Mouse (Mus musculus) telencephalon, adult 2 months (tissue): ENCODE measurements around the gene Klf17.
"Not testable (repeated sequence)": the region's sequence is repeated elsewhere in the genome, so short reads cannot be mapped to it uniquely, and the experiment has no call there.

Experiments used
- DNase-seq: peaks from one replicate; pipeline ENCODE4 v3.0.0-alpha.2; 2011; ENCODE audit warnings: low read depth, low spot score

The Klf17 gene

DNA sequence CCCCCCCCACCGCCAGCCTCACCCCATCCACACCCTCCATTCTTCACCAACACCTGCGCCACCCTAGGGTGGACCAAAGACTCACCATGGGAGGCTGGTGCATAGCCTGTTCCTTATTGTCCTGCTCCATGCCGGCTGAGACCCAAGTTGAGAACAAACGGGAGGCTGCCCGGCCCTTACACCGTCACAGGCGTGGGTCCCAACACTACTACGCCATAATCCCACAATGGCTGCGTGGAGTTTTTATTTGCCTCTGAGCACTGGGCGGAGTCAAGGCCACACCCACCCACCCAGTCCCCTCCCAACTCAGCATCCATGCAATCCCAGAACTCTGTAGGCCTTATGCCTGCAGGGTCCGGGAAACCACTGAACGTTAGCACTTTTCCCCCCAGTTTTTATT is at the start of gene Klf17:
Gene Klf17, minus strand, starts transcription at position 233 of the 400 bp plus-strand sequence.
- no peak for DNase-seq

DNA sequence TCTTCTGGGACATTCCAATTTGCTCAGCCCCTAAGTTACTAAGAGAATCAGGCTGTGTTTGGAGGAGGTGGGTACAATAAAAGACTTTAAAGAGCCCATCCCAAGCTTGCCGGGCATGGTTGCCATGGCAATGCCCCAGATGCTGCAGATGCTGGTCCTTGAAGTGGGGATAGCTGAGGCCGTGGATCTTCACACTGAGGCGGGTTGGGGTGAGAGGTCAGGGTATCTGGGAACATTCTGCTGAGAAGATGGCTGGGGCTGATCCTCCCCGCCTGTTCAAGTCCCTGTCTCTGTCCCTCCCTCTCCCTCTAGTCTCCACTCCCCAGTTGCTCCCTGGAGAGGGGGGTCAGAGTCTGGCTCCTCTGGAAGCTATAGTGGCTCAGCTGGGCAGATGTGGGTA is 48.9 kb upstream of the Klf17 start:
- no peak for DNase-seq

DNA sequence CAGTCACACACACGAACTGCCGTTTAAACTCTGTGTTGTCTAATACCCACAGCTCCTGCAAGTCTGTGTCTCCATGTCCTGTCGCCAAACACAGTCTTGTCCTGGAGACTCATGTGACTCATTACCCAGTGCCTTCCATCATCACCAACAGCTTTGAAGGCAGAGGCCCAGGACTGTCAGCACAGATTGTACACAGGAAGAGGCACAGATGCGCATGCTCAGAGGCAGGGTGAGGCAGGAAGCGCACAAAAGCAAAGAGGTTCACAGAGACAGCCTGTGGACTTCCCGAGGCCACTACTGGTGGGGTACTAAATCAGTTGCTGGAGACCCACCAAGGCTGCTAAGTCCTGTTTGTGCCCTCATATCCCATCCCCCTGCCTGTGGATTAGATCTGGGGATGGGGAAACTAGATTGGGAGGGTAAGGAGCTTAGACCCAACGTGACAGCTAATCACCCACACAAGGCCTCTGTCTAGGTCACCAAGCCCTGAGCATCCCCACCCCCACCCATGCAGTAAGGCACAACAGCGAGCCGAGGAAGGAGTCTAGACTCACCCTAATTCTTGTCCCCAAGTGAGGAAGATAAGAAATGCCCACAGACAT is 48.2 kb upstream of the Klf17 start:
- DNase-seq = no peak

DNA sequence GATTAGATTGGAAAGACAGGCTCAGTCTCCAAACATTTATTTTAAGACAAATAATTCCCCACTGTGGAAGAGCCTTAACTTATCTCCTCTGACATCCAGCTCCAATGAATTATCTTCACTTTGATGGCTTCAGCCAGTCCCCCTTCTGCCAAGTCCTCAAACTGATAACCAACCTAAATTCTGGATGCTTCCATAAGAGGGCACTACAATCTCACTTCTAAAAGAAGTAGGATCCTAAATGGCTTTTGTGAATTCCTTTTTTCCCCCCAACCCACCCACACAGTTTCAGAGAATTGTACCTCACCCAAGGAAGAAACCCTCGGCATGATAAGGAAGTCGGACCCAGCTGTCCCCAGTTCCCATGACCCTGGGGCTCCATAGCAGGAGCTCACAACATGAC is 45.5 kb upstream of the Klf17 start:
- DNase-seq = no peak

DNA sequence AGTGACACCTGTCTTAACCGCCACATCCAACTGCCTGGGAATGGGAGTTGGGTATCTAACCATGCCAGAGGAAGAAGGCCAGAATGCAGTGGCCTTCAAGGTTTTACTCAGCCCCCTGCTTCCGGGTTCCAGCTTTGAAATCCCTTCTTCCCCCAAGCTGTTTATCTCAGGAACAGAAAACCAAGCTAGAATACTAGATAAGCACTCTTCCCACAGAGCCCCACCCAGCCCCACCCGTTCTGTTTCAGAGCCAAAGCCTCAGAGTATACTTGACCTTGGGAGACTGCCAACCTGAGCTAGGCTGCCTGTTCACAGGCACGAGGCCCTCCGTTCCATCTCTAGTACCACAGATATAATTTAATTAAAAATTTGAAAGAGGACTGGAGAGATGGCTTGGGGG is 41.5 kb upstream of the Klf17 start:
- no peak for DNase-seq

DNA sequence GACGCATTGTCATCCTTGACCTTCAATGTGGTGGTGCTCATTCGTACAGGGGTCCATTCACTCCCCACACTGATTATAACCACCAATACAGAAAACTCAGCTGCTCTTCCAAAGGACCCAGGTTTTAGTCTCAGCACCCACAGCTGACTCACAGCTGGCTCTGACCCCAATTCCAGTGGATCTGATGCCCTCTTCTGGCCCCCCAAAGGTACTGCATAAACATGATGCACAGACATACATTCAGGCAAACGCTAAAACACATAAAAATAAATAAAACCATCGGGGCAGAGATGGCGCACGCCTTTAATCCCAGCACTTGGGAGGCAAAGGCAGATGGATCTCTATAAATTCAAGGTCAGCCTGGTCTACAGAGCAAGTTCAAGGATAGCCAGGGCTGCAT is 34.5 kb upstream of the Klf17 start:
- DNase-seq = no peak

DNA sequence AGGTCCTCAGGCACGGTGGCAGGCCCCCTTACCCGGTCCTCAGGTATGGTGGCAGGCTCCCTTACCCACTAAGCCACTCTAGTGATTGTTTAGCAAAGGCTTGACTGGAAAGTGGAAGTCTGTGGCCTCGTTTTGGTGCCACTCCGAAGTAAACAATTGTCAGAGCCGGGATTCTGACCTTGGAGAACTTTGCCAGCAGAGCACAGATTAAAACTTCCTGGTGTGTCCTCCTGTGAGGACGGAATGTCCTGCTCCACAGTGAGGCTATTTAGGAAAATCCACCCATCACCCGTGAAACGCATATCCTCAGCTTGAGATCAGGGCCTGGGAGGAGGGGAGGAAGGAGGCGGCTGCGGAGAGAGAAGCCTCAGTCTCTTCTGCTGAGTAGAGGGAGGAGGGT is 22.9 kb upstream of the Klf17 start:
- DNase-seq = no peak

DNA sequence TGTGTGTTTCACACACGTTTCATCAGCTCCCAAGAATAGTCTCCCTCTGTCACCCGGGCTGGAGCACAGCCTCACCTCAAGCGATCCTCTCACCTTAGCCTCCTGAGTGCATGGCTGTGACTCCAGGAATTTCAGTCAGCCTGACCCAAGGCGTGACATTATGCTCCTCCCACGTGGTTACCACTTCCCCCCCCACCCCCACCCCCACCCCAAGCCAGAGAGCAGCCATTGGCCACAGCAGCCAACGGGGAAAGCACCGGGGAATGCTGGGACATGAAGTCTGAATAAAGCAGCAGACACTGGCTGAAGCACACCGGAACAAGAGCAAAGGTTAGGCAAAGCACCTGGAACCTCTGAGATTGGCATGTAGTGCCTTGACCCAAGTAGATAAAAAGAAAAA is 21.5 kb upstream of the Klf17 start:
- DNase-seq = no peak

DNA sequence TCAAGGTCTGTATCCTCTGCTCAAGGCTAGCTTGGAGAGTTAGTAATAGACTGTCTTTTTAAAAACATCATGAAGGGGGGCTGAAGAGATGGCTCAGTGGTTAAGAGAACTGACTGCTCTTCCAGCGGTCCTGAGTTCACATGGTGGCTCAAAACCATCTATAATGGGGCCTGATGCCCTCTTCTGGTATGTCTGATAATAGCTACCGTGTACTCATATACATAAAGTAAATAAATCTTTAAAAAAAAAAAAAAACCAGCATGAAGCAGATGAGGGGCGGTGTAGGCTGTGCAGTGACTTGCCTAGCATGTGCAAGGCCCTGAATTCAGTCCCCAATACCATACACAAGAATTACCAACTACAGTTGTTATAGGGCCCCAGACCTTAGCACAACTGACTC is 17.5 kb upstream of the Klf17 start:
- no peak for DNase-seq

DNA sequence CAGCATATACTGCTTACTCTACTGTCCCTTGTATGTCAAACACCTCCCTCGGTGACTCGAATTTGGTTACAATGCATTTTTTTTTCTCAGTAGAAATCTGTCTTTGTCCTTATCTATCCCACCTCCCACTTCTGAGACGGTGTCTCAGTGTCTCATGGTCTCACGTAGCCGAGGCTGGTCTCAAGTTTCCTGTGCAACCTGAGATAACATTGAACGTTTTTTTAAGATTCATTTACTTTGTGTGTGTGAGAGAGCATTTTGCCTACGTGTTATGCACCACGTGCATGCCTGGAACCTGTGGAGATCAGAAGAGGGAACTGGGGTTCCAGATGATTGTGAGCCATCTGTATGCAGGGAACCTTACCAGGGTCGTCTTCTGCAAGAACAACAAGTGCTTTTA is 7.5 kb upstream of the Klf17 start:
- no peak for DNase-seq

DNA sequence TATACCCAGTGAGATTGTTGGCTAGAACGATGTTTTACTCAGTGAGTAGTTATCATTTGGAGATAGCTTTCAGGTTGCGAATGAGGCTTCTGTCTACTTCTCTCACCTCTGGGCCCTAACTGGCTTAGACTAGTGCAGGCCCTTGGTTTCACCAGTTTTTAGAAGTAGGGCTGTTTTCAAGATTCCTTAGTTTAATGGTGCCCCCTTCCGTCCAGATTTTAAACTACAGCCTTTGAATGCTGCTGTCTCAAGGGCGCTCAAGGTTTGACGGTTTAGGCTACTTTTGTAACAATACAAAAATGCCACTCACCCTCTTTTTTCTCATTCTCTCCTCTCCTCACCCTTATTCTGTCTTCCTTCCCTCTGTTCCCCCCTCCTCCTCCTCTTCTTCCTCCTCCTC is 5.5 kb upstream of the Klf17 start:
- peak; percentile 34 for DNase-seq

DNA sequence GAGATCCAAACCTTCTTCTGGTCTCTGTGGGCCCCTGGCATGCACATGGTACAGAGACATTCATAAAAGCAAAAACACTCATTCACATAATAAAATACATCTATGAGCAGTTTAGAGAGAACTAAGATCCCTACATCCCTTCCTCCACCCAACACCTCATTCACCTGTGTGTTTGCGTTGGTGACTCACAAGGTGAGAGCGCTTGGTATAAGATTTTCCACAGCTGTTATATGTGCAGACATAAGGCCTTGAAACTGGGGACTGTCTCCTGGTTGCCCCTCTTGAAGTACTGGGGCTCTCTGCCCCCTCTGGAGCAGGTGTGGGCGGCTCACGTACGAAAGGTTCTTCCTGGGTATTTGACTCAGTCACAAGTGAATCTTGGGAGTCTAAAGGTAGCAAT is 5.3 kb downstream of the Klf17 start:
- no peak for DNase-seq

DNA sequence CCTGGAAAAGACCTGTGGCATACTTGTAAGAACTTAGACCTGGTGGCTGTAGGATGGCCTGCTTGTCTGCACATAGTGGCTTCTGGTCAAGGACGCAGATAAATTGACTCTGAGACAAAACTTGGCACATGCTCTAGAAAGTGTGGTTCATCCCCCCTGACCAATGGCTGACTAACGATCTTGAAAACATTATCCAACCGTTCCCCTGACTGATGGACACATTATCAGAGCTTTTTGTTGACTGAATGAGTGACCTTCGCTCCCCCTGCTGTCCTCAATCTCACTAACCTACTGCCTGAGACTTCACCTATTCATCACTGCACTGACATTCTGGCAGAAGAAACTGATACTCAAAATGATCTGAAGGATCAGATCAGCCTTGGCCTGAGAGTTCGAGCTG is 13.0 kb downstream of the Klf17 start:
- DNase-seq = not testable (repeated sequence)

DNA sequence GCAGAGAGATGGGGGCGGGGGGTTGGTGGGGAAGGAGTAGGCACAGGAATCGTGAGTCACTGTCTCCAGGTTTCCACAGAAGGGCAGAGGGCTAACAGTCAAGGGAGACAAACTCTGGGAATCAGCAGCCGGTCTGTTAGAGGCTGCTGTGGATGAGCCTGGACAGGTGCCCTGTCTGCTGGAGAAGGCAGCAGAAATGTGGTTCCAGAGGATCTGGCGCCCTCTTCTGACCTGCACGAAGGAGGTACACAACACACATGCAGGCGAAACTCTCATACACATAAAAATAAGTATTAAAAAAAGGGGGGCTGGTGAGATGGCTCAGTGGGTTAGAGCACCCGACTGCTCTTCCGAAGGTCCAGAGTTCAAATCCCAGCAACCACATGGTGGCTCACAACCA is 27.9 kb downstream of the Klf17 start:
- no peak for DNase-seq

DNA sequence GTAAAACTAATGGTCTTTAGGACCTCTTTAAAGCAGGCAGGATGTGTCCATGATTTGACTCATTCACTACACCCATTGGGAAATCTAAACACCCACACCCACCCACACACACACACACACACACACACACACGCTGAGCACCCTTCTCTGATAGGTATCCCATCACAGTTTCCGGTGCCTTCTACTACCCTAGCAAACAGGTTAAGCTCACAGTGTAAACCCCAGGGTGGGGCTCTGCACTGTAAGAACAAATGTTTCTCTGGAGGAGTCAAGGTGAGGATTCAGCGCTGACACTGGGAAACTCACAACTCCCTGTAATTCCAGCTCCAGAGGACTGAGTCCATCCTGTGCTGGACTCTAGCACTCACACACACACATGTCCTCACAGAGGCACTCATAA is 33.5 kb downstream of the Klf17 start:
- no peak for DNase-seq

DNA sequence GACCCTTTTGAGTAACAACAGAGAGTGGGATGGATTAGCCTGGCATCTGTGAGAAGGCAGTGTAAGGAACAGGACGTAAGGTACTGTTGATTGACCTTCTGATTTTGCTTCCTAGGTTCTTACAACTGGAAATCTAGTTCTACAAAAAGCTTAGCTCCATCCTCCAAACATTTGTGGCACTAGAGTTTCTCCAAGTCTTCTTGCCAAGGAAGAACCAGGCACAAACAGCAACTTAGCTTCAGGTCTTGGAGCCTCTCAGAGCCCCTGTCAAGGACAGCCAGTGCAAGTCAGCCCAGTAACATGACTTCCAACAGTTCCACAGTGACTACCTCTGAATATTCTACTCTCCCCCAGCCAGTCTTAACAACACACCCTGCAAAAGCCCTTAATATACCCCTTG is 41.3 kb downstream of the Klf17 start, which contains the start of gene Gm12845:
Gene Gm12845, plus strand, starts transcription at position 301 of the 400 bp plus-strand sequence.
- no peak for DNase-seq

DNA sequence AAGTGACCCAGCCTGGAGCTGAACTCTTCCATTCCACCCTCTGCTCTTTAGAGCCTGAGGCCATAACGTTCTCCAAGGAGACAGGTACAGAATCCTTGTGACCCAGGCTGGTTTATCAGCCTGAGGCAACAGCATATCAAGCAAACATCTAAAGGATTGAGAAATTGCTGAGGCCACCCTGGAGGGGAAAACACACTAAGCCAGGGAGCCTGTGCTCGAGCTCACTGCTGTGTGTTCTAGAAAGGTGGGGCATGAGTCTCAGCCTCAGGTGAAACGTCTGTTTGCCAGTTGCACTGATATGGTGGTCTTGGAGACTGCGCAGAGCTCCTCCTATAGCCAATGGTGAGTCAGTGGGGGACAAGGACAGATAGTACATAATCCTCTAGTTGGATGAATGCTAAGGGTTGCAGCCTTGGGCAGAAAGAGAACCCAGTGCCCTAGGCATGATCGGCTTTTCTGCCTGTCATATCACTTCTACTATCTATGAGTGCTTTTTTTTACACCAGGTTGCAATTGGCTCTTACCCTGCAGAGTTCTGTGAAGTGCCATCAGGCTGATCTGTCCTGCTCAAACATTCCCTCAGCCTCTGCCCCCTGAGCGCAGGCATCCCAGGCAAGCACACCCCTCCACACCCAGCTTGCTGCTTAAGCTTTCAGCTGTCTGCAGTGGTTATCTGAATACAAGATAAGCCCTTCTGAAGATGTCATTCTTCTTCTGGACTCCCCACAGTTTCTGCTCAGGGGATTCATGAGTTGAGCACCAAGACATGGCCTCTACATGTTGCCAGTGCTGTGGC is 51.9 kb downstream of the Klf17 start:
- no peak for DNase-seq

DNA sequence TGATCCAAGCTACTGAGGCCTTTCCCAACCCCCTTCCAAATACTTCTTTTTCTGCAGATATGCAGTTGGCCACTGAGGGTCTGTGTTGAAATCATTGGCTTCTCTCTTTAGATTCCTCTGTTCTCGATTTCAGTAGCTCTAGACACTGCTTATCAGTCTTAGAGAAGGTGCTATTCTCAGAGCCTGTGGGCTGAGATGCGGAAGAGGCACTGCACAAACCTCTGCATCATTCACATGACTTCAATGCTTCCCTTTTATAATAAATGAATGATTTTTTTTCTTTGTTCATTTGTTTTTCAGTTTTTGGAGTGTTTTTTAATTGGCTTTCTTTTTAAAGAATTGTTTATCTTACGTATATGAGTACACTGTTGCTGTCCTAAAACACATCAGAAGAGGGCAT is 53.1 kb downstream of the Klf17 start:
- no peak for DNase-seq

DNA sequence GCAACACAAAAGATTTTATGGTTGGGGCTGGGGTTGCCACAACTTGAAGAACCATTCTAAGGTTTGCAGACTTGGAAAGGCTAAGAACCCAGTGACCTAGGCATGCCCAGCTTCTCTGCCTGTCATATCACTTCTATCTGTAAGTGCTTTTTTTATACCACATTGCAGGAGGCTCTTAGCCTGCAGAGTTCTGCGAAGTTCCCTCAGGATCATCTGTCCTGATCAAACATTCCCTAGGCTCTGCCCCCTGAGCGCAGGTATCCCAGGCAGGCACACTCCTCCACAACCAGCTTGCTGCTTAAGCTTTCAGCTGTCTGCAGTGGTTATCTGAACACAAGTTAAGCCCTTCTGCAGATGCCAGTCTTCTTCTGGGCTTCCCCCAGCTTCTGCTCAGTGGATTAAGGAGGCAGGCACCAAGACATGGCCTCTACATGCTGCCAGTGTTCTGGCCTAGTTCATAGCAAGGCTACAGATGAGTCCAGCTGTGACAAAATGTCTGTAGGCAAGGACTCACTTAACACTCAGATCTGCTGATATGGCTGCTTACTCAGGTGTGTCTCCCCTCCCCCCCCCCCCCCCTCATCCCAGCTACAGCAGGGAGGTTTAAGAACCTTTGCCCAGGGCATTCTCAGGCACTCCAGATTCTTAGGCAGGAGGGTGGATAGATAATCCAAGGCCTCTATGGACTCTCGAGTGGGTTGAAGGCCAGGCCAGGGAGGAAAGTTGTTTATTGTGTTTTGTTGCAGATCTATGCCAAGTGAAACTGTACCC is 56.5 kb downstream of the Klf17 start:
- no peak for DNase-seq
